Mouse (Mus musculus) lung, embryonic 16.5 days (tissue): Measurements from ENCODE around the gene Sptbn4. TPM values are rescaled to one million over a fixed set of nuclear protein-coding genes. Genes with fewer than 3 reads are reported as not detected.

ENCODE experiments used
- ATAC-seq: fragments of 200-750 bp; cut with Nextera tagmentation; 2 replicates; pipeline ENCODE4 v1.8.0; 2017; ENCODE audit warnings: low read depth, mild to moderate bottlenecking, moderate library complexity
- H3K27ac ChIP-seq: fragments of 300-500 bp; sonication (generic); 2 replicates; pipeline ENCODE4 v1.5.1; 2014; ENCODE audit warnings: mild to moderate bottlenecking, control low read depth, low read length
- H3K27me3 ChIP-seq: fragments of 300-500 bp; sonication (generic); 2 replicates; pipeline ENCODE4 v1.6.1; 2014; ENCODE audit warnings: low read depth, low read length, mixed read lengths; ENCODE audit not compliant: control insufficient read depth, insufficient read depth
- H3K36me3 ChIP-seq: fragments of 300-500 bp; sonication (generic); 2 replicates; pipeline ENCODE4 v1.6.1; 2014; ENCODE audit warnings: low read length; ENCODE audit not compliant: control insufficient read depth, insufficient read depth
- H3K4me1 ChIP-seq: fragments of 300-500 bp; sonication (generic); replicated peaks from 2 replicates; pipeline ENCODE4 v1.6.1; 2014; ENCODE audit warnings: low read length, mixed read lengths; ENCODE audit not compliant: control insufficient read depth, insufficient read depth
- H3K4me2 ChIP-seq: fragments of 300-500 bp; sonication (generic); 2 replicates; pipeline ENCODE4 v1.6.1; 2014; ENCODE audit warnings: low read depth, low read length, control low read depth
- H3K4me3 ChIP-seq: fragments of 300-500 bp; sonication (generic); 2 replicates; pipeline ENCODE4 v1.5.1; 2014; ENCODE audit warnings: mild to moderate bottlenecking, low read length, control low read depth
- H3K9ac ChIP-seq: fragments of 300-500 bp; sonication (generic); 2 replicates; pipeline ENCODE4 v1.6.1; 2014; ENCODE audit warnings: low read length, control low read depth
- H3K9me3 ChIP-seq: fragments of 300-500 bp; sonication (generic); 2 replicates; pipeline ENCODE4 v1.6.1; 2016; ENCODE audit warnings: low read length; ENCODE audit not compliant: control insufficient read depth
- WGBS: fragments of 180-500 bp; shearing (Covaris S2); extraction: QIAGEN DNeasy Blood & Tissue Kit; methylation state at CpG from one replicate; pipeline ENCODE4 v1.1.7; 2014; 5-methylcytosine and 5-hydroxymethylcytosine counted together
- polyA plus RNA-seq: library from polyadenylated mRNA; unstranded; fragments of >200 nt; fragmentation: Nextera tagmentation; extraction: Ambion mirVana; gene quantifications from 2 replicates; pipeline ENCODE4 v1.2.1, GENCODE M21; 2015

Gene Sptbn4
- polyA plus RNA-seq, 1 experiment from 2014 or later, result 0.29 TPM

GRCm38 (mm10) chr7:27356861-27357594, 90.5 kb downstream of the Sptbn4 start, which contains the start of gene Gm20479:
TSS of gene Gm20479 (minus strand) at chr7:27357419.
- 2% methylated on average over 27 of the region's 27 CpGs for WGBS
- no peak for ATAC-seq
- peak within 1 kb of the TSS; percentile 68 for H3K4me3 ChIP-seq

GRCm38 (mm10) chr7:27356248-27356647, 91.2 kb downstream of the Sptbn4 start:
- peak; percentile 25 for ATAC-seq
- H3K9ac ChIP-seq, result peak overlapping the region; percentile 52
- peak overlapping the region; percentile 81 for H3K27ac ChIP-seq
- peaks cover 24% of the 10 kb centered on the region for H3K4me1 ChIP-seq
- H3K27me3 ChIP-seq, result no peaks in the 10 kb centered on the region
- peak overlapping the region; percentile 72 for H3K4me2 ChIP-seq
- H3K4me3 ChIP-seq, result peak overlapping the region; percentile 68
- under 1% methylated on average over 16 of the region's 16 CpGs for WGBS
- no peaks in the 10 kb centered on the region; the same call in 1 of the 2 replicates for H3K36me3 ChIP-seq
- no peaks in the 10 kb centered on the region for H3K9me3 ChIP-seq

More at GRCm38 (mm10) chr7:27356861-27357594, 90.5 kb downstream of the Sptbn4 start, which contains the start of gene Gm20479:
- H3K9me3 ChIP-seq, result no peaks in the 10 kb centered on the region
- H3K27ac ChIP-seq, result peak within 1 kb of the TSS; percentile 81
- peak within 1 kb of the TSS; percentile 72 for H3K4me2 ChIP-seq
- H3K4me1 ChIP-seq, result peaks cover 24% of the 10 kb centered on the region
- no peaks in the 10 kb centered on the region for H3K36me3 ChIP-seq
- H3K9ac ChIP-seq, result peak within 1 kb of the TSS; percentile 55
- H3K27me3 ChIP-seq, result no peaks in the 10 kb centered on the region

- under 1% methylated on average over 34 of the region's 34 CpGs for WGBS
- no peaks in the 10 kb centered on the region for H3K9me3 ChIP-seq
- peaks cover 22% of the 10 kb centered on the region for H3K4me1 ChIP-seq
- H3K4me2 ChIP-seq, result peak within 1 kb of the TSS; percentile 72
- ATAC-seq, result peak; percentile 94
- H3K9ac ChIP-seq, result peak within 1 kb of the TSS; percentile 68
- H3K27me3 ChIP-seq, result no peaks in the 10 kb centered on the region
- H3K4me3 ChIP-seq, result peak within 1 kb of the TSS; percentile 68
- peak within 1 kb of the TSS; percentile 81 for H3K27ac ChIP-seq
- no peaks in the 10 kb centered on the region; the same call in 1 of the 2 replicates for H3K36me3 ChIP-seq
Observed at GRCm38 (mm10) chr7:27355745-27356240, 91.7 kb downstream of the Sptbn4 start, which contains the start of gene Shkbp1. TSS of gene Shkbp1 (minus strand) at chr7:27356019.

- Histone ChIP-seq H3K4me3 (peak overlapping the region; percentile 68), H3K27ac (no peak overlapping the region), H3K9me3 (no peaks in the 10 kb centered on the region), H3K4me1 (peaks cover 22% of the 10 kb centered on the region), H3K36me3 (peaks cover 2% of the 10 kb centered on the region; the same call in 1 of the 2 replicates), H3K4me2 (peak overlapping the region; percentile 72), H3K9ac (peak overlapping the region; percentile 68), H3K27me3 (no peaks in the 10 kb centered on the region)
- no peak for ATAC-seq
- WGBS, result 5% methylated on average over 14 of the region's 14 CpGs
Observed at GRCm38 (mm10) chr7:27355261-27355660, 92.2 kb downstream of the Sptbn4 start.

GRCm38 (mm10) chr7:27354783-27355182, 92.7 kb downstream of the Sptbn4 start:
- no peak for ATAC-seq
- Histone ChIP-seq H3K4me3 (peak overlapping the region; percentile 68), H3K36me3 (peaks cover 3% of the 10 kb centered on the region; the same call in 1 of the 2 replicates), H3K4me1 (peaks cover 22% of the 10 kb centered on the region), H3K9me3 (no peaks in the 10 kb centered on the region), H3K9ac (no peak overlapping the region), H3K27me3 (no peaks in the 10 kb centered on the region), H3K4me2 (peak overlapping the region; percentile 72), H3K27ac (no peak overlapping the region)
- 50% methylated on average over 4 of the region's 4 CpGs for WGBS

GRCm38 (mm10) chr7:27354144-27354543, 93.3 kb downstream of the Sptbn4 start:
- peak overlapping the region; percentile 72 for H3K4me2 ChIP-seq
- no peaks in the 10 kb centered on the region for H3K9me3 ChIP-seq
- H3K27me3 ChIP-seq, result no peaks in the 10 kb centered on the region
- WGBS, result 31% methylated on average over 6 of the region's 6 CpGs
- no peak overlapping the region for H3K9ac ChIP-seq
- ATAC-seq, result 0 out of 2 replicates have a peak, but pooled peaks have one; percentile 6
- peaks cover 3% of the 10 kb centered on the region; the same call in 1 of the 2 replicates for H3K36me3 ChIP-seq
- peaks cover 22% of the 10 kb centered on the region for H3K4me1 ChIP-seq
- H3K27ac ChIP-seq, result no peak overlapping the region
- H3K4me3 ChIP-seq, result no peak overlapping the region; the same call in 1 of the 2 replicates

GRCm38 (mm10) chr7:27345444-27345843, 102.0 kb downstream of the Sptbn4 start:
- peak; percentile 50; the same call in 1 of the 2 replicates for ATAC-seq
- 16% methylated on average over 6 of the region's 6 CpGs for WGBS
- H3K36me3 ChIP-seq, result peaks cover 5% of the 10 kb centered on the region; the same call in 1 of the 2 replicates
- H3K4me3 ChIP-seq, result no peak overlapping the region
- H3K9me3 ChIP-seq, result no peaks in the 10 kb centered on the region
- no peak overlapping the region for H3K4me2 ChIP-seq
- H3K27ac ChIP-seq, result no peak overlapping the region
- H3K9ac ChIP-seq, result no peak overlapping the region
- no peaks in the 10 kb centered on the region for H3K4me1 ChIP-seq
- H3K27me3 ChIP-seq, result no peaks in the 10 kb centered on the region

GRCm38 (mm10) chr7:27342595-27342994, 104.9 kb downstream of the Sptbn4 start:
- Histone ChIP-seq H3K36me3 (peaks cover 2% of the 10 kb centered on the region; the same call in 1 of the 2 replicates), H3K4me1 (no peaks in the 10 kb centered on the region; the same call in 1 of the 2 replicates), H3K27me3 (peaks cover 16% of the 10 kb centered on the region), H3K4me2 (no peak overlapping the region), H3K9me3 (no peaks in the 10 kb centered on the region), H3K9ac (no peak overlapping the region), H3K27ac (no peak overlapping the region), H3K4me3 (no peak overlapping the region)
- 60% methylated on average over 4 of the region's 4 CpGs for WGBS
- ATAC-seq, result no peak

- H3K9me3 ChIP-seq, result no peaks in the 10 kb centered on the region
- no peak overlapping the region for H3K4me2 ChIP-seq
- H3K36me3 ChIP-seq, result peaks cover 2% of the 10 kb centered on the region; the same call in 1 of the 2 replicates
- no peak overlapping the region for H3K27ac ChIP-seq
- 33% methylated on average over 7 of the region's 7 CpGs for WGBS
- H3K4me3 ChIP-seq, result no peak overlapping the region
- H3K27me3 ChIP-seq, result peaks cover 40% of the 10 kb centered on the region
- H3K9ac ChIP-seq, result no peak overlapping the region
- no peak for ATAC-seq
- peaks cover 17% of the 10 kb centered on the region for H3K4me1 ChIP-seq
Observed at GRCm38 (mm10) chr7:27339519-27339918, 108.0 kb downstream of the Sptbn4 start.
